Mouse (Mus musculus) E14TG2a.4 (cell line): Measurements from ENCODE around the gene Ppp4r3b.

Experiments used
- CTCF ChIP-seq: conservative IDR thresholded peaks from 2 replicates; pipeline ENCODE4 v1.5.1; 2014; ENCODE audit warnings: low read length
- POU5F1 ChIP-seq: IDR thresholded peaks from 2 replicates; pipeline ENCODE4 v1.6.1; 2014; ENCODE audit warnings: low read length, borderline replicate concordance

DNA sequence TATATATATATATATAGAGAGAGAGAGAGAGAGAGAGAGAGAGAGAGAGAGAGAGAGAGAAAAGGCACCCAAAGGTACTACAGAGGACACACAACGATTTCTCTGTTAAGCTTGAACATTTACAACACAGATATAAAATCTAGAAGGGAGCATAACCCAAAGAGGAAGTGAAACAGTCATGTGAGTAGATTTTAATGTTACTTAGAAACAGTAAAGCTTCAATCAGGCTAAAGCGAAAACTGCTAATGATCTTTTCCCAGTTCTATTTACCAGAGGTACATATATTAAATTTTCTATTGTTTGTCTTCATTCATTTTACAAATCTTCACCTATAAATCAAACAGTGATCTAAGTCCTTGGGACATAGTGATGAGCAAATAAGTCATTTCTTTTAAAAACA lies 23.8 kb upstream of the Ppp4r3b start:
- TF ChIP-seq CTCF (no peak), POU5F1 (no peak)
